Mouse (Mus musculus): ENCODE results near the gene Ldb2. TPM values are rescaled to one million over a fixed set of nuclear protein-coding genes. Genes with fewer than 3 reads are reported as not detected.

Gene Ldb2
- 33.2 and 34.9 TPM in 2 replicates for polyA plus RNA-seq (2015; fragmentation: Nextera tagmentation; extraction: Ambion mirVana)

DNA sequence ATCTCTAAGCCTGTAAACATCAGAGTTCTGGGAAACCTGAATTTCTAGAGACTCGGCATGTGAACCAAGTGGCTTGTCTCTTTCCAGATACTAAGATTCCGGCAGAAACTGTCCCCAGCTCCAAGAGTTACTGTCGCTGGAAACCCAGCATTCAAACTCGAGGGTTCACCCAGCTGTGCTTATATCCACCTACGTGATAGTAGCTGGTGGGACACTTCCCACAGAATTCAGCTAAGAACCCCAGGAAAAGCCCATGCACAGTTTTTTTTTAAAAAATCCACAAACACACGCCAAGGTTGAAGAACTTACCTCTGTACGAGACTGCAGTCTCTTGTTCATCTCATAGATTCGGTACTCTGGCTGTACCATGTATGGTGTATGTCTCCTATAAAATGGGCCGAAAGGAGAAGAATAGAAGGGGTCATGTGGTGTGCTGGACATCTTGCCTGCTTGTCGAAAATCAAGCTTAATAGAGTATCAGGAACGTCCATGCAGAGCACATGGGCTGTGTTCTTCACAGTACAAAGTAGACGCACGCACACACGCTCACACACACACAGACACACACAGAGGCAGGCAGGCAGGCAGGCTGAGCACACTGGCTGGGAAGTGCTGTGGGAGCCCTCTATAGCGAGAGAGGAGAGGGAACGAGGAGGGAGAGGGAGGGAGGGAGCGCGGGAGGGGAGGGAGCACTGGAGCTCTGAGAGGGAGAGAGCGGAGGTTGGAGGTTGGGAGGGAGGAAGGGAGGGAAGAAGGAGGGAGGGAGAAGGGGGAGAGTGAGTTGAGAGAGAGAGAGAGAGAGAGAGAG, at the start of gene Ldb2:
Gene Ldb2 (minus strand): TSS at position 628 of the 808 bp plus-strand sequence.
- Histone ChIP-seq H3K27ac (peak within 1 kb of the TSS; percentile 44), H3K36me3 (no peaks in the 10 kb centered on the region), H3K9me3 (no peaks in the 10 kb centered on the region), H3K27me3 (no peaks in the 10 kb centered on the region), H3K4me3 (replicated peaks) (peak within 1 kb of the TSS; percentile 43), H3K4me2 (replicated peaks) (peak within 1 kb of the TSS; percentile 62), H3K4me1 (replicated peaks) (peaks cover 24% of the 10 kb centered on the region), H3K9ac (replicated peaks) (peak within 1 kb of the TSS; percentile 67)
- ATAC-seq = peak; percentile 97
- 2% methylated on average over 19 of the region's 19 CpGs for WGBS

DNA sequence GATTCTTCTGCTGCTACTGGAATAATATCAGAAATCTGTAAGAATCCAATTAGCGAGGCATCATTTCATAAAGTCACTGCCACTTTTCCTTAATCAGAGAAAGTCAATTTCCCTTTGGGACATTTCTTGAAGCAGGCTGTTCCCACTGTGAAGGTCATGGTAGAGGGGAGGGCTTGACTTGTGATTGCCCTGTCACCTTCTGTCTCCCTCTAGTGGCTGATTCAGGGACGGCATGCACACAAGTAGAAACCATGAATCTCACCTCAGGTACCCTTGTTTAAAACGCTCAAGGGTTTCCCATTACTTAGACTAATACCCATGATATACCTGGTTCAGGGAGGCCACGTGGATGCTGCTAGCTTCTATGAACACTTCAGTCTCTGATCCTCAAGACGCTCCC, 31.8 kb upstream of the Ldb2 start:
- no peak overlapping the region for H3K4me2 ChIP-seq (replicated peaks)

DNA sequence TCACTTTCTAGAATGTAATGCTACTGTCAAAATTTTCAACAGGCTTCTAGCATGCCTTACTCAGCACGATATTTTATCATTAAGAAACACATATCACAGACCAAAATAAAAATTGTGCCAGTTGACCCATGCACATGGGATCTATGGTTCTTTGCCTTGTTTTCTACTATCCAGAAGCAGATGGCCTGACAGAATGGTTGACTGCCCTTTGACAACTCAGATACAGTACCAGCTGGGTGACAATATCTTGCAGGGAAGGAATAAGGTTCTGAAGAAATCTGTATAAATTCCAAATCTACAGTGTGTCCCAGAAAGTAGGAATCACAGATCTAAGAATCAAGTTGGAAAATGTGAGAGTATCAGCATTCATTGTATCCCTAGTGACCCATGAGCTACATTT, 16.0 kb upstream of the Ldb2 start:
- Histone ChIP-seq H3K27ac (no peak overlapping the region), H3K9ac (replicated peaks) (no peak overlapping the region), H3K4me1 (replicated peaks) (no peaks in the 10 kb centered on the region), H3K9me3 (no peaks in the 10 kb centered on the region), H3K36me3 (no peaks in the 10 kb centered on the region), H3K4me3 (replicated peaks) (no peak overlapping the region), H3K4me2 (replicated peaks) (no peak overlapping the region), H3K27me3 (no peaks in the 10 kb centered on the region)
- WGBS = 89% methylated on average over 1 of the region's 1 CpGs
- no peak for ATAC-seq

More for the DNA sequence above, 31.8 kb upstream of the Ldb2 start:
- H3K4me1 ChIP-seq (replicated peaks) = no peaks in the 10 kb centered on the region
- no peak overlapping the region for H3K4me3 ChIP-seq (replicated peaks)
- no peaks in the 10 kb centered on the region for H3K36me3 ChIP-seq
- H3K27ac ChIP-seq = no peak overlapping the region
- no peak overlapping the region for H3K9ac ChIP-seq (replicated peaks)
- H3K27me3 ChIP-seq = no peaks in the 10 kb centered on the region
- ATAC-seq = no peak
- no peaks in the 10 kb centered on the region for H3K9me3 ChIP-seq
- 68% methylated on average over 5 of the region's 5 CpGs for WGBS

DNA sequence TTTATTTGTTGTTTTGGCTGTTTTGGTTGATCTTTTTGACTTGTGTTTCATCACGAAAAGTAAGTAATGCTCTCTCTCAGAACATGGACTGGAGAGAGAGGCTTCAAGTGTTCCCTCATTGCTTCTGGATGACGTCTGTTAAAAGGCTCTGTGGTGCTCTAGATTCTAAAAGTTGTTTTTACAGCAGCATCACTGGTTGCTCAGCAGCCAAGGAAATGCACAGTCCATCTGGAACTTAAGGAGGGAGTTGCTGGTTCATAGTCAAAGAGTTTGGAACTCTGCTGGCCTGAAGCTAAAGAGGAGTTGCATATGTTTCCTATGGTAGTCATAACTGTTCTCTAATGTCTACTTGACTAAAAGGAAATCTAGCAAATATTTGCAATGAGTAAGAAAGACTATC, 6.5 kb upstream of the Ldb2 start:
- WGBS = 87% methylated on average over 2 of the region's 2 CpGs
- H3K9me3 ChIP-seq = no peaks in the 10 kb centered on the region
- no peak overlapping the region for H3K27ac ChIP-seq
- H3K4me2 ChIP-seq (replicated peaks) = no peak overlapping the region
- no peak overlapping the region for H3K9ac ChIP-seq (replicated peaks)
- no peaks in the 10 kb centered on the region for H3K27me3 ChIP-seq
- no peak overlapping the region for H3K4me3 ChIP-seq (replicated peaks)
- no peaks in the 10 kb centered on the region for H3K36me3 ChIP-seq
- ATAC-seq = no peak
- 0 out of 2 replicates have a peak, but pooled peaks cover under 1% of the 10 kb centered on the region for H3K4me1 ChIP-seq (replicated peaks)

DNA sequence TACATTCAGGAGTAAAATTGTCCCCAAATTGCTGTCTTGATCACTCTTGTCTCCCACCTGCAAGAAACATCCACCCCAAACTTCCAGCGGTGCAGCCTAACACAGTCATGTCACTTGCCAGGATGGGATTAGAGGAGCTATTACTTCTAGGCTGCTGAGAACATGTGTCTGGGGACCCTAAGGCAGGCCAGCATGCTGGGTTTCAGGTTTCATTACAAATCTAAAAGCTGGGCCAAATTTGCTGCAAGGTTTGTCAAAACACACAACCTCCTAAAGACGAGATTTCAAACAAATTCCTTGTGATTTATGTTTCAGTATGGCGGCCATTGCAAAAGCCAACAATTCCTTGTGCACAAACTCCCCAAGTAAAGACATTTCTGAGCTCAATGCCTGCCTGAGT, 1.6 kb upstream of the Ldb2 start:
- Histone ChIP-seq H3K9ac (replicated peaks) (no peak overlapping the region), H3K27me3 (no peaks in the 10 kb centered on the region), H3K4me1 (replicated peaks) (peaks cover 24% of the 10 kb centered on the region), H3K4me2 (replicated peaks) (no peak overlapping the region), H3K9me3 (no peaks in the 10 kb centered on the region), H3K27ac (no peak overlapping the region), H3K4me3 (replicated peaks) (no peak overlapping the region), H3K36me3 (no peaks in the 10 kb centered on the region)
- ATAC-seq = no peak
- 44% methylated on average over 3 of the region's 3 CpGs for WGBS

DNA sequence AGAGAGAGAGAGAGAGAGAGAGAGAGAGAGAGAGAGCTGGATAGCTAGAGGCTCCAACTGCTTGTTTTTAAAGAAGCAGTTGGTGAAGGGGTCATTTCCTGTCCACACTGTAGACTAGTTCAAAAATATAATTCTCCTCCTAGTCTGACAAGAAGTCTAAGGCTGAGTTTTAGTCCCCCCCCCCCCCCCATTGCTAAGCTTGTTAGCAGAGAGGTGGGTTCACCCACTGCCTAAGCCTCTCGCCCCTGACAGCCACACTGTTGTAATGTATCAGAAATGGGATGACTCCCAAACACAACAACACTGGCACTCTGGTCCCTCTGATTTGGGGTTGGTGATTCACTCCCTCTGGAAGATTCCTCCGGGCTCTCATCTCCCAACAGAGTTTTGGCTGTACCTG, 381 bp upstream of the Ldb2 start:
- 7% methylated on average over 2 of the region's 2 CpGs for WGBS

DNA sequence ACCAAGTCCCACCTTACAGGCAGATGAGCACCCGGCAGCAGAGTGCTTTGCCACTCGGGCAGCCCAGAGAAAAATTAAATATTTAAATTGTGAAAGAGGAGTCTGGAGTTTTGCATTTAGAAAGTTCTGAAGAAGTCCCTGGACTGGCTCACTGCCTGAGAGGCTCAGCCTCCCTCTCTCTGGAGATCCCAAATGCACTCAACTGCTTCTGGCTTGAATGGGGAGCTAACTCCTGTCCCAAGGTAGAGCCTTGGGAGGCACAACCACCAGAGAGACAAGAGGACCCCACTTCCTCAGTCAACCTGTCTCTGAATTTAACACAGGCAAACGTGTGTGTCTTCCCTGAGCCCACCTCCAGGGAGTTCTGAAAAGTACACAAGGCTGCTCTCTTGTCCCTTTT, 987 bp downstream of the Ldb2 start:
- Histone ChIP-seq H3K36me3 (no peaks in the 10 kb centered on the region), H3K9me3 (no peaks in the 10 kb centered on the region), H3K27me3 (no peaks in the 10 kb centered on the region), H3K9ac (replicated peaks) (peak overlapping the region; percentile 67), H3K4me3 (replicated peaks) (peak overlapping the region; percentile 43), H3K4me2 (replicated peaks) (peak overlapping the region; percentile 62), H3K4me1 (replicated peaks) (peaks cover 24% of the 10 kb centered on the region), H3K27ac (no peak overlapping the region)
- ATAC-seq = no peak
- 7% methylated on average over 3 of the region's 3 CpGs for WGBS

More for the DNA sequence above, 381 bp upstream of the Ldb2 start:
- peak overlapping the region; percentile 67; the same call in 1 of the 2 replicates for H3K9ac ChIP-seq (replicated peaks)
- no peak overlapping the region for H3K27ac ChIP-seq
- peak; percentile 71 for ATAC-seq
- peaks cover 24% of the 10 kb centered on the region for H3K4me1 ChIP-seq (replicated peaks)
- H3K27me3 ChIP-seq = no peaks in the 10 kb centered on the region
- no peaks in the 10 kb centered on the region for H3K9me3 ChIP-seq
- H3K4me3 ChIP-seq (replicated peaks) = peak overlapping the region; percentile 43
- H3K4me2 ChIP-seq (replicated peaks) = peak overlapping the region; percentile 62
- H3K36me3 ChIP-seq = no peaks in the 10 kb centered on the region

DNA sequence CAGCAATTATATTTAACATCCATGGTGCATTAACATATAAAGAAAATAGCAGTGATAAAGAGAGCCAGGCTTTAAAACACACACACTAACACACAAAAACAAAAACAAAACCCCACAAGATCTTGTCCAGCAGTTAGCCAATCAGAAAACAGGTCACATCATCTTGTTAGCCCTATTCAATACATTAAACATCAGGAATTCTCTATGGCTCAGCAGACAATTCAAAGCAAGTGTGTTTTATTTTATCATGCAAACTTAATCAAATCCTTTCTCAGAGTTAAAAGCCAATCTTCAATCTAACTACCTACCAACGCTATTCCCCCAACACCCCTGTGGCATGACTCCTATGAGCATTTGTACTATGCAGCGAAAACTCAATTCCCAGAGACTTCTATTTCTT, 1.4 kb downstream of the Ldb2 start:
- WGBS = 19% methylated on average over 2 of the region's 2 CpGs
- Histone ChIP-seq H3K4me2 (replicated peaks) (peak overlapping the region; percentile 62), H3K27me3 (no peaks in the 10 kb centered on the region), H3K9ac (replicated peaks) (peak overlapping the region; percentile 67), H3K4me1 (replicated peaks) (peaks cover 24% of the 10 kb centered on the region), H3K9me3 (no peaks in the 10 kb centered on the region), H3K4me3 (replicated peaks) (peak overlapping the region; percentile 43), H3K36me3 (no peaks in the 10 kb centered on the region), H3K27ac (no peak overlapping the region)
- ATAC-seq = no peak

DNA sequence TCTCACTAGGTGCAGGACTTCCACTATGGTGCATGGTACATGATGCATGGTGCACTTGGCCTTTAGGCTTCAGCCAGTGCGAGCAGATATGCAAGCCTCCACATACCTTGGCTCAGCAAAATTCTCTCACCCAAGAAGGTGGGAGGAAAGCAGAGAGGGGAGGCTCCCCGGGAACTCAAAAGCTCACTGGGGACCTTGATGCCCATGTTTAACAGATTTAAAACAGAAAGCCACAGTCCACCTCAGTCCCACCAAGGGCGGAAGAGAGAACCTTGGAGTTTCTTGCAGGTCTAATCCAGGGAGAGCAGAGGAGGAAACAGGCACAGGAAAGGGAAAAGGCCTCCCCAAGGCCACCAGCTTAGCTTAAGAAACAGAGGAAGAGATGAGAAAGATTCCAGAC, 14.9 kb downstream of the Ldb2 start:
- H3K27ac ChIP-seq = no peak overlapping the region

DNA sequence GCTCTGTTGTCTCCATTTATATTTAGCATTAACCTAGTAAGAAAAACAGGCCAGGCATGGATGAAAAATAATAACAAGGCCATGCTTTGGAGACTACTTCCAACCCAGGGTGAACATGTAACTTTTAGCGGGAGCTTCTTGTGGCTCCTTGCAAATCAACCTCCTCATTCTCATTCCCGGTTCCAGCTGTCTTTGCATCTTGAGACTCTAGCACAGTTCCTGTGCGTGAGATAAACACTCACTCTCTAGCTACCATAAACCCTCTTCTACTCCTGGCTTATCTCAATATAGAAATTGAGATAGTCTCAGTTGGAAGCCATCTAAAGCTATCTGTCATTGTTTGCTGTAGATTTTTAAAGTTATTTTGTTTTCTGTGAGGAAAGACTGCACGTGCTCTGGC, 20.1 kb downstream of the Ldb2 start:
- Histone ChIP-seq H3K9me3 (no peaks in the 10 kb centered on the region), H3K36me3 (no peaks in the 10 kb centered on the region), H3K4me2 (replicated peaks) (no peak overlapping the region), H3K27me3 (no peaks in the 10 kb centered on the region), H3K27ac (no peak overlapping the region), H3K9ac (replicated peaks) (no peak overlapping the region), H3K4me3 (replicated peaks) (no peak overlapping the region), H3K4me1 (replicated peaks) (no peaks in the 10 kb centered on the region)
- no peak for ATAC-seq
- WGBS = 94% methylated on average over 4 of the region's 4 CpGs

More for the DNA sequence above, 14.9 kb downstream of the Ldb2 start:
- no peaks in the 10 kb centered on the region for H3K9me3 ChIP-seq
- H3K36me3 ChIP-seq = no peaks in the 10 kb centered on the region
- H3K27me3 ChIP-seq = no peaks in the 10 kb centered on the region
- no peak overlapping the region for H3K9ac ChIP-seq (replicated peaks)
- H3K4me1 ChIP-seq (replicated peaks) = no peaks in the 10 kb centered on the region
- 84% methylated on average over 3 of the region's 3 CpGs for WGBS
- H3K4me2 ChIP-seq (replicated peaks) = no peak overlapping the region
- no peak overlapping the region for H3K4me3 ChIP-seq (replicated peaks)
- no peak for ATAC-seq

DNA sequence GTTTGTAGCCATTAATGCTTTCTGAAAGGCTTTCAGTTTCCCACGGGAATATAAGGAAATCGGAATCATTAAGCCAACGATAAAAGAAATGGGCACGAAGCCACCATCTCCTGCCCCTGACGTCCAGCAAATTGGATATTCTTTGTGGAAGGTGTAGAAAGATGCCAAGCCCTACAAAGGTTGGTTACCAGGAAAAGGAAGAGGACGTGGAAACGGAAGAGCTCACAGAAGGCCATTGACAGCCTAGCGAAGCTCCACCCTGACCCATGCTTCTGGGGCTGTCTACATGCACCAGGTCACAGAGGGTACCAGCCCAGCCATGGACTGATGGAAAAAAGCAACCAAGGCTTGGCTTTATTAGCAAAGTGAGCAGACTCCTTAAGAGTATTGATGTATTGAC, 31.0 kb downstream of the Ldb2 start:
- no peaks in the 10 kb centered on the region for H3K4me1 ChIP-seq (replicated peaks)
- 88% methylated on average over 8 of the region's 8 CpGs for WGBS

DNA sequence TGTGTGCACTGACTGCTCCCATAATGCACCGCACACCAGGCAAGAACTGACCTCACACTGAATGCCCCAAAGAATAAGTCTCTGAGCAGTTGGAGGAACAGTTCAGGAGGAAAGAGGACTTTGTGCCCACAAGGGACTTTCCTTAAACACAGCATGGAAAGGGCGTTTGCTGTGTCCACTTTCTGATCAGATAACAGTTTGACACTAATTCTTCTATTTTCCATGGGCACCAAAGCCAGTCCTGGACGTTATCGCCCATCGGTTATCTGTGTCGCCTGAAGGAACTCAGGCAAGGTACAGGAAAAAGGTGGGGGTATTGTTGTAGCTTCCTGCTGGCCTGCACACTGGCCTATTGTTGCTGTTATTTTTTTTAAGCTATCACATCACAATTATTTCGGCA, 34.6 kb downstream of the Ldb2 start:
- no peak overlapping the region for H3K4me2 ChIP-seq (replicated peaks)
- no peak for ATAC-seq
- H3K9me3 ChIP-seq = no peaks in the 10 kb centered on the region
- 89% methylated on average over 7 of the region's 7 CpGs for WGBS
- H3K27ac ChIP-seq = no peak overlapping the region
- H3K4me3 ChIP-seq (replicated peaks) = no peak overlapping the region
- H3K27me3 ChIP-seq = no peaks in the 10 kb centered on the region
- H3K9ac ChIP-seq (replicated peaks) = no peak overlapping the region
- no peaks in the 10 kb centered on the region for H3K36me3 ChIP-seq
- no peaks in the 10 kb centered on the region for H3K4me1 ChIP-seq (replicated peaks)

More for the DNA sequence above, 31.0 kb downstream of the Ldb2 start:
- no peak for ATAC-seq
- no peaks in the 10 kb centered on the region for H3K27me3 ChIP-seq
- no peak overlapping the region for H3K9ac ChIP-seq (replicated peaks)
- no peak overlapping the region for H3K4me3 ChIP-seq (replicated peaks)
- H3K27ac ChIP-seq = no peak overlapping the region
- no peaks in the 10 kb centered on the region for H3K9me3 ChIP-seq
- H3K4me2 ChIP-seq (replicated peaks) = no peak overlapping the region
- no peaks in the 10 kb centered on the region for H3K36me3 ChIP-seq

Data from midbrain, embryonic 13.5 days (tissue).